Mouse (Mus musculus) liver, adult 2 months (tissue): ENCODE data around the gene Ephb4. TPM values are rescaled to one million over a fixed set of nuclear protein-coding genes. Genes with fewer than 3 reads are reported as not detected.
A peak's percentile ranks its signal among the peaks of the same experiment; 100 is the strongest.

ENCODE experiments used
- DNase-seq: peaks from one replicate; pipeline ENCODE4 v3.0.0-alpha.2; 2011; ENCODE audit warnings: low read depth, low spot score; ENCODE audit errors: extremely low read depth
- H3K27ac ChIP-seq: fragments of 200-500 bp; replicated peaks from 2 replicates; pipeline ENCODE4 v1.5.1; 2012; ENCODE audit warnings: low read depth, mild to moderate bottlenecking, control low read depth, inconsistent platforms, low read length; ENCODE audit not compliant: insufficient read depth
- H3K27me3 ChIP-seq: fragments of 200-500 bp; 2 replicates; pipeline ENCODE4 v1.6.1; 2012; ENCODE audit warnings: mild to moderate bottlenecking, moderate library complexity, low read length, inconsistent platforms; ENCODE audit not compliant: control insufficient read depth, insufficient read depth
- H3K36me3 ChIP-seq: fragments of 200-500 bp; 2 replicates; pipeline ENCODE4 v1.6.1; 2012; ENCODE audit warnings: low read length, inconsistent platforms; ENCODE audit not compliant: control insufficient read depth, insufficient read depth
- H3K4me1 ChIP-seq: fragments of 200-500 bp; 2 replicates; pipeline ENCODE4 v1.6.1; 2011; ENCODE audit warnings: low read length; ENCODE audit not compliant: control insufficient read depth, insufficient read depth
- H3K4me3 ChIP-seq: fragments of 200-500 bp; 2 replicates; pipeline ENCODE4 v1.5.1; 2011; ENCODE audit warnings: low read depth, mild to moderate bottlenecking, control low read depth, low read length, moderate library complexity; ENCODE audit not compliant: insufficient read depth
- H3K79me2 ChIP-seq: fragments of 200-500 bp; 2 replicates; pipeline ENCODE4 v1.6.1; 2012; ENCODE audit warnings: inconsistent platforms, mild to moderate bottlenecking, low read length, moderate library complexity; ENCODE audit not compliant: control insufficient read depth, insufficient read depth
- H3K9ac ChIP-seq: fragments of 200-500 bp; 2 replicates; pipeline ENCODE4 v1.6.1; 2012; ENCODE audit warnings: low read depth, mild to moderate bottlenecking, control low read depth, inconsistent platforms, low read length
- CTCF ChIP-seq: fragments of 200-500 bp; IDR thresholded peaks from 2 replicates; pipeline ENCODE4 v1.5.1; 2011; ENCODE audit warnings: low read depth, low read length, control low read depth
- POLR2A ChIP-seq: fragments of 200-500 bp; IDR thresholded peaks from 2 replicates; pipeline ENCODE4 v1.6.1; 2011; ENCODE audit warnings: low read length, control low read depth; ENCODE audit not compliant: insufficient read depth; ENCODE audit errors: extremely low read depth
- WGBS: fragments of 180-500 bp; shearing (Covaris S2); methylation state at CpG from one replicate; pipeline ENCODE4 v1.1.7; 2018; 5-methylcytosine and 5-hydroxymethylcytosine counted together
- polyA plus RNA-seq: library from polyadenylated mRNA; depleted of rRNA; stranded (reverse); fragments of >200 nt; gene quantifications from 2 replicates; pipeline ENCODE4 v1.2.3, GENCODE M21; 2012
- total RNA-seq: library from RNA; depleted of rRNA; stranded (reverse); fragments of >200 nt; gene quantifications from 2 replicates; pipeline ENCODE4 v1.2.3, GENCODE M21; 2014

Ephb4 gene
- total and polyA plus RNA-seq, 2 experiments = 10.8 to 14.1 TPM

DNA sequence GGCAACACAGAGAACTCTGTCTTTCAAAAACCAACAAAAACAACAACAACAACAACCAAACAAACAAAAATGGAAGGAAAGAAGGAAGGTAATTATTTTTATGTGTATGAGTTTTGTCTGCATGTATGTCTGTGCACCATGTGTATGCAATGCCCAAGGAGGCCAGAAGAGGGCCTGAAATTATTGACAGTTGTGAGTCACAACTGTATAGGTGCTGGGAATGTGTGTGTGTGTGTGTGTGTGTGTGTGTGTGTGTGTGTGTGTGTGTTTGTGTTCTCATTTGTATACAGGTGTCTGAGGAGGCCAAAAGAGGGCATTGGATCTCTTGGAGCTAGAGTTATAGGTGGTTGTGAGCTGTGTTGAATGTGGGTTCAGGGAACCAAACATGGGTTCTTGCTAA is 6.0 kb upstream of the Ephb4 start:
- Histone ChIP-seq H3K27me3 (no peaks in the 10 kb centered on the region), H3K36me3 (no peaks in the 10 kb centered on the region), H3K4me1 (peaks cover 13% of the 10 kb centered on the region), H3K9ac (no peak overlapping the region), H3K79me2 (no peaks in the 10 kb centered on the region), H3K27ac (no peak overlapping the region), H3K4me3 (no peak overlapping the region)
- DNase-seq = no peak
- no peak for TF ChIP-seq POLR2A
- no peak for TF ChIP-seq CTCF

DNA sequence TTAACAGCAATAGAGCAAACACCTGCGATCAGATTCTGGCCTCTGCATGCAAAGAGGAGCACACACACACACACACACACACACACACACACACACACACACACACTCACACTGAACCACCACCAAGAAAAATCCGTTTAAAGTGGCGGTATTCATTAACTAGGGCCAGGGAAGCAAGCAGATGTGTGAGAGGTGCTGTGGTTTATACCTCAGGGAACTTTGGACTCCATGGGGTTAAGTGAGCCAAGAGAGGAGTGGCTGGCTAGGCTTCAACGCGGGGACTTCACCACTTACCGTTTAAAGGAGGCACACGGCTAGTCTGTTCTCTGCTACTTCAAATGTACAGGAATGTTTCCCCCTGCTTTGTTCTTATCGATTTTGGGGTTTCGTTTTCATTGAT is 4.1 kb upstream of the Ephb4 start:
- DNase-seq = peak; percentile 98
- no peaks in the 10 kb centered on the region for H3K36me3 ChIP-seq
- WGBS = 9% methylated on average over 9 of the region's 9 CpGs

DNA sequence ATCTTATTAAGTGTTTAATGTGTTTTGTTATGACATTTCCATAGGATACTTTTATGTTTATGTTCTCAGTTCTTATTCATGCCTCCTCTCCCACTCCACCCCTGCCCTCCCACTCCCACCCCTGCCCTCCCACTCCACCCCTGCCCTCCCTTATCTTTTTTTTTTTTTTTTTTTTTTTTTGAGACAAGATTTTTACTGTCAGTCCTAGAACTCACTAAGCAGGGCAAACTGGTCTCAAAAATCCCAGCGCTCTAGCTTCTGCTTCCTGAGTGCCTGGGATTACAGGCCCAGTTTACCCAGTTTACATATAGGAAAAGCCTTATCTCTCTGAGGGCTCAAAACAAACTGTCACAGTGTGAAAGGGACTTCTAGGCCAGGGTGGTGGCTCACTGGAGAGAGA is 3.5 kb upstream of the Ephb4 start:
- TF ChIP-seq POLR2A (no peak), CTCF (no peak)
- H3K27me3 ChIP-seq = no peaks in the 10 kb centered on the region
- H3K36me3 ChIP-seq = no peaks in the 10 kb centered on the region
- WGBS = 50% methylated on average over 1 of the region's 1 CpGs
- peaks cover 5% of the 10 kb centered on the region; the same call in 1 of the 2 replicates for H3K79me2 ChIP-seq
- no peak for DNase-seq
- H3K9ac ChIP-seq = no peak overlapping the region
- H3K27ac ChIP-seq = peak overlapping the region; percentile 75
- peaks cover 11% of the 10 kb centered on the region for H3K4me1 ChIP-seq
- H3K4me3 ChIP-seq = no peak overlapping the region

More for the DNA sequence above, 4.1 kb upstream of the Ephb4 start:
- H3K4me3 ChIP-seq = no peak overlapping the region
- peaks cover 11% of the 10 kb centered on the region for H3K4me1 ChIP-seq
- H3K79me2 ChIP-seq = peaks cover 5% of the 10 kb centered on the region; the same call in 1 of the 2 replicates
- no peaks in the 10 kb centered on the region for H3K27me3 ChIP-seq
- H3K27ac ChIP-seq = peak overlapping the region; percentile 75
- TF ChIP-seq POLR2A (no peak), CTCF (no peak)
- peak overlapping the region; percentile 35; the same call in 1 of the 2 replicates for H3K9ac ChIP-seq

DNA sequence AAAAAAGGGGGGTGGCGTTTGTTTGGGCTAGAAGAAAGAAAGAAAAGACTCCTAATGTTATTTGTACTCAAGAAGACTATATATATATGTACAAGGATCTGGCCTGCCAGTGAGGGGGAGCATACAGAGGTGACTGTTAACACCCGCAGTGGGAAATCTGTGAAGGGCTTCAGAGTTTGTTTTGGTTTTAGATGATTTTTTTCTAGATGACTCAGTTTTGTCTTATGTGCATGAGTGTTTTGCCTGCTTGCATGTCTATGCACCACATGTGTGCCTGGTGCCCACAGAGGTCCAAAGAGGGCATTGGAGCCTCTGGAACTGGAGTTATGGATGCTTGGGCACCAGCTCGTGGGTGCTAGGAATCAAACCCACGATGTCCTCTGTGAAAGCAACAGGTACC is 2.9 kb upstream of the Ephb4 start:
- H3K36me3 ChIP-seq = no peaks in the 10 kb centered on the region
- TF ChIP-seq POLR2A (no peak), CTCF (no peak)
- H3K4me1 ChIP-seq = peaks cover 11% of the 10 kb centered on the region
- no peak overlapping the region for H3K9ac ChIP-seq
- peak overlapping the region; percentile 26; the same call in 1 of the 2 replicates for H3K27ac ChIP-seq
- H3K27me3 ChIP-seq = no peaks in the 10 kb centered on the region
- WGBS = 60% methylated on average over 4 of the region's 4 CpGs
- no peak overlapping the region for H3K4me3 ChIP-seq
- H3K79me2 ChIP-seq = peaks cover 5% of the 10 kb centered on the region
- no peak for DNase-seq

DNA sequence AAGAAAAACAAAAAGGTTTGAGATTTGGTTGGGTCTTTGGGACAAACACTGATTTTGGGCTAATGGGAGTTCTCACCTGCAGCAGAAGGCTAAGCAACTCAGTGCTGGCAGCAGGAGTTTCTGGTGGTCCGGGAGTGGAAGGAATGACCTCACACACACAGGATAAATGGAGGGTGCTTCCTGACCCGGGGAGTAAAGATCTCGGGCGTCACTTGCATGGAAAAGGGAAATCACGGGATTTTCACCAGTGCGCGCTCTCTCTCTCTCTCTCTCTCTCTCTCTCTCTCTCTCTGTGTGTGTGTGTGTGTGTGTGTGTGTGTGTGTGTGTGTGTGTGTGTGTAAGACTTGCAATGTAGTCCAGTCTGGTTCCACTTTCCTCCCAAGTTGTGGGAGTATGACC is 2.1 kb upstream of the Ephb4 start:
- Histone ChIP-seq H3K36me3 (no peaks in the 10 kb centered on the region), H3K4me3 (peak overlapping the region; percentile 4), H3K4me1 (peaks cover 11% of the 10 kb centered on the region), H3K79me2 (peaks cover 8% of the 10 kb centered on the region), H3K27me3 (no peaks in the 10 kb centered on the region), H3K27ac (peak overlapping the region; percentile 81), H3K9ac (peak overlapping the region; percentile 36; the same call in 1 of the 2 replicates)
- TF ChIP-seq POLR2A (no peak), CTCF (no peak)
- DNase-seq = peak; percentile 55
- WGBS = 6% methylated on average over 7 of the region's 7 CpGs

DNA sequence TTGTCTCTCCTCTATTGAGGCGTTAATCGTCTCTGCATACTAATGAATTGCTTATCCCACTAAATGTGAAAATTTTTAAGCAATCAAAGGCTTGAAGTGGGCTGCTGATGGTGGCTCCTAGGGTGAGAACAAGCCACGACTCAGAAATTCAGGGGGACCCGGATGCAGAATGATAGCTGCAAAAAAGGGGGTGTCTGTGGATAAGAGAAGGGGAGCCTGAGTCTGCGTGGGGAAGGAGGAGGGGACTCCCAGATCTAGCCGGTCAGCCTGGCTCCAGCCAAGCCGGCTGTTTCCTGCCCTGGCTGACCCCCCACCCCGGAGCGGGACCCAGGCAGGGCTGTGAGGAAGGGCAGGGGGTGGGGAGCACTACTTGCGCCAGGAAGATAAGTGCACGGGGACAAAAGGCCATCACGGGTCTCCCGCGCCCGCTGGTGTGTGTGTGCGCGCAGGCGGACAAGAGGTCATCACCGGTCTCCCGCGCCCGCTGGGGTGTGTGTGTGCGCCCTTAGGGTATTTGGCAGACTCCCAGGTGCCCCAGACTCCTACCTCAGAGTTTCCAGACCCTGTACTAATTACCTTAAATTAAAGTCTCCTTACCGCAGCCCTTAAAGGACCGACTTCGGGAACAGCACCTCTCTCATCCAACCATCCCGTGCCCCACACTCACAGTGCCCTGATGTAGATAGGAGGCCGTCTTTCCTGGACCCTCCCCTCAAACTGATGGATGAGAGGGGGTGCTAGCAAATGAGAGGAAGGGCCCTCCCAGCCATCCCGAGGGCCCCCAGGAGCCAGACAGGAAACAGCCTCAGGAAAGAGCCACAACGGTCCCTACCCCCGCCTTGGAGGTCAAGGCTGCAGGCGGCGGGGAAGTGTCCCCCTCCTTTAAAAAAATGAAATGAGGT is 1.2 kb upstream of the Ephb4 start:
- H3K36me3 ChIP-seq = no peaks in the 10 kb centered on the region
- H3K27me3 ChIP-seq = no peaks in the 10 kb centered on the region
- WGBS = under 1% methylated on average over 33 of the region's 33 CpGs
- H3K79me2 ChIP-seq = peaks cover 8% of the 10 kb centered on the region
- peak overlapping the region; percentile 49 for H3K9ac ChIP-seq
- H3K27ac ChIP-seq = peak overlapping the region; percentile 81
- H3K4me3 ChIP-seq = peak overlapping the region; percentile 29
- TF ChIP-seq CTCF = no peak
- TF ChIP-seq POLR2A = 0 out of 2 replicates have a peak, but pooled peaks have one; percentile 17
- H3K4me1 ChIP-seq = peaks cover 11% of the 10 kb centered on the region
- DNase-seq = peak; percentile 70
